Mouse (Mus musculus) C2C12 (cell line): ENCODE results near the gene Peli2.

Source experiments
- CEBPB ChIP-seq: IDR thresholded peaks from one replicate; pipeline ENCODE4 v1.6.1; 2011; ENCODE audit warnings: low read depth, mild to moderate bottlenecking, control low read depth, moderate library complexity
- CTCF ChIP-seq: IDR thresholded peaks from one replicate; pipeline ENCODE4 v1.5.1; 2011; ENCODE audit not compliant: control insufficient read depth, insufficient read depth, insufficient read length
- MAX ChIP-seq: IDR thresholded peaks from one replicate; pipeline ENCODE4 v1.6.1; 2011; ENCODE audit warnings: mild to moderate bottlenecking, control low read depth
- MYOD1 ChIP-seq: IDR thresholded peaks from one replicate; pipeline ENCODE4 v1.6.1; 2011; ENCODE audit warnings: low read depth; ENCODE audit not compliant: control insufficient read depth, insufficient read length
- MYOG ChIP-seq: IDR thresholded peaks from one replicate; pipeline ENCODE4 v1.6.1; 2011; ENCODE audit not compliant: control insufficient read depth, insufficient read length; ENCODE audit errors: extremely low read depth
- USF1 ChIP-seq: IDR thresholded peaks from one replicate; pipeline ENCODE4 v1.6.1; 2011; ENCODE audit warnings: low read depth, mild to moderate bottlenecking, control low read depth, moderate library complexity

- no peak for TF ChIP-seq CTCF
- TF ChIP-seq MYOG: no peak
- TF ChIP-seq CEBPB: no peak
- TF ChIP-seq USF1: no peak
- TF ChIP-seq MAX: no peak
- no peak for TF ChIP-seq MYOD1
Observed at GRCm38 (mm10) chr14:48124011-48124410, 3.4 kb downstream of the Peli2 start.
